Mouse (Mus musculus): ENCODE results near the gene Kansl3. TPM values are rescaled to one million over a fixed set of nuclear protein-coding genes. Genes with fewer than 3 reads are reported as not detected.

The Kansl3 gene
- total RNA-seq, 1 experiment from 2014 or later, result 67.0 TPM

DNA sequence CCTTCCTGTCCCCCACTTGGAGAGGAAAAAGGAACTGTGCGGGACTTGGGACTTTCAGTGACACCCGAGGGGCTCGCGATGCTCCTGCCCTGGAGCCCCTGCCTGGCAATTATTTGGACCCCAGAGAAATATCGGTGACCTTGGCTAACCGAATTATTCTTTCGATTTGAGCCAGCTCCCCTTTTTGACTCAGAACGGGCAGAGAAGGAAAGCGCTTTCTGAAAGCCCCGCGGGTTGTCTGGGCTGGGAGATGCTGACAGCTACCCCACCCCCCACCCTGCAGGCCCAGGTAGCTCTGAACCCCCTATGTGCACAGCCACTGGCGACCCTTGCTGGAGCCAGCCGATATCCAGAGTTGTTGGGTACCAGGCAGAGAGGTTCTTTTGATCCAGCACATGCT is 69.9 kb downstream of the Kansl3 start:
- no peak for ATAC-seq (ENCODE audit: extremely low read depth, insufficient number of reproducible peaks, low FRiP score, poor library complexity, severe bottlenecking)

DNA sequence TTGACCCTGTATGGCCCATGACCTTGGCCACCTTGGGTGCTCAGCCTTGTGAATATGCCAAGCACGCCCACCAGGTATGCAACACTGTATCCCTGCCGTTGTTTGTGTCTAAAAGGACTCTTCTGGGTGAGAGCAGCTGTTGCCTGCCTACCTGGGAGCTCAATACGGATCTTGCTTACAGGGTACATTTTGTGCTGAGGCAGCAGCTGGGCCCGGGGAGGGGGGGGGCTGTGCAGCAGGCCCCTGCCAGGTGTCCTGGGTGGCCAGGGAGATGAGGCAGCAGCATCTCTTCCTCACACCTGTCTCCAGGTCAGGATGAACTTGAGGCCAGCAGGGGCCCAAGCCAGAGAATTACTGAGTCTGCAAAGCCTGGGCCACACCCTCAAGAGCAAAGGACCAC is 70.9 kb downstream of the Kansl3 start:
- ATAC-seq (ENCODE audit: extremely low read depth, insufficient number of reproducible peaks, low FRiP score, poor library complexity, severe bottlenecking), result no peak

DNA sequence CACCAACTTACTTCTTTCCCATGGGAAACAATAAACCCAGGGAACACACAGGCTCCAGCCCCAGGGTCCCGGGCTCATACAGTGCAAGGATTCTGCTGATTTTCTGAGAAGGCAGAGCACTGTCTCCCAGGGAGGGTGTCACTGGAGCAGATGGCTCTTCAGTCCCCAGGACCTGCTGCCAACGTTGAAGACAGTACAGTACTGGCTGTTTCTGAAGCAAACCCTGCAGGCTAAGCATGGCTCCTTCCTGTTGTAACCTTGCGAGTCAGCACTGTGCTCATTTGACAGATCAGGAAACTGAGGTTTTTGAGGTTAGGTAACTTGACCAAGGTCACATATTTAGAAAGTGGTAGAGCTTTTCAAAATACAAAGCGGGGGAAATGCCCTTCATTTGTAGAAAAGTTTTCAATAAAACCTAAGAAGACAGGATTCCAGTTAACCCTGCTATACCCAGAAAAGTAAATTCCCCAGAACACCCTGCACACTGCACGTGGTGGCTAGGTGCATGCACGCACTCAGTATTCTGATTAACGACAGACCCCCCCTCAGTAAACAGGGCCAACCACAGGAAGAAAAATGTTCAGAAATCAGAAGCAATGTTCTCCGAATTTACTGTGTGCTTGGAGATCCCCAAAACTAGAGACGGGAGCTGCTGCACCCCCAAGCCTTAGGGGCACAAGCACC is 72.4 kb downstream of the Kansl3 start:
- peak; percentile 52; the same call in 1 of the 2 replicates for ATAC-seq (ENCODE audit: extremely low read depth, insufficient number of reproducible peaks, low FRiP score, poor library complexity, severe bottlenecking)

DNA sequence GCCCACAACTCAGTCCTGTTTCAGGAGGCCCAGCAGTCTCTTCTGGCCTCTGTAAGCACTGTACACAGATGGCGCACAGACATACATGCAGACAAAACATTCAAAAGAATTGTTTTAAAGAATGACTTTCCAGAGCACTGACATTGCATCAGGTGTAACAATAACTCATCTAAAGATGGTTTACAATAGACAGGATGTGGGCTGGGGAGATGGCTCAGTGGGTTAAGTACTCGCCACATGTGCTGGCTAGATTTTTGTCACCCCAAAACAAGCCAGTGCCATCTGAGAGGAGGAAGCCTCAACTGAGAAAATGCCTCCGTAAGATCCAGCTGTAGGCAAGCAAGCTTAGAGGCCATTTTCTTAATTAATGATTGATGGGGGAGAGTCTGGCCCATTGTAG is 74.6 kb downstream of the Kansl3 start:
- ATAC-seq (ENCODE audit: extremely low read depth, insufficient number of reproducible peaks, low FRiP score, poor library complexity, severe bottlenecking), result peak; percentile 62; the same call in 1 of the 2 replicates

DNA sequence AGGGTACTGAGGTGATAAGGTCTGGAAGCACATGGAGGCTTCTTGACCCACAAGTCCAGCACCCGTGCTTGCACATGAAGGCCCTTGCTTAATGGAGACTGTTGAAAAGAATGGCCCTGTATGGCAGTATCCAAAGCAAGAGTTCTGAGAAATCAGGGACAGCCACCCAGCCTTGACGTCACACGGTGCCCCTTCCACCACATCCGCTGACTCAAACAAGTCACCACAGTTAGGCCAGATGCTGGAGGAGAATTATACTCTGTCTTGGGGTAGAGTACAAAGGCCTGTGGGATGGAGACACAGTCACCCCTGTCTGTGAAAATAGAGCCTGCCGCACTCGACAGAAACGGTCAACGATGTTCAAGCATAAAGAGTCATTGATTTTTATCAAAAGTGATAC is 75.5 kb downstream of the Kansl3 start:
- ATAC-seq (ENCODE audit: extremely low read depth, insufficient number of reproducible peaks, low FRiP score, poor library complexity, severe bottlenecking), result no peak

Other genes starting within 250 kb of the Kansl3 start
- gene Uggt1, start 124.5 kb downstream of the Kansl3 start, total RNA-seq (2017), result 103 and 117 TPM in 2 replicates
- 433 and 491 TPM in 2 replicates for gene Neurl3, start 94.5 kb downstream of the Kansl3 start, total RNA-seq (2017)
- gene Arid5a, start 61.4 kb downstream of the Kansl3 start, total RNA-seq (2017), result 199 and 207 TPM in 2 replicates
- gene Fer1l5, start 3.1 kb upstream of the Kansl3 start, total RNA-seq (2017), result 0.35 TPM in 1 of 2 replicates, not detected in the other
- gene Lman2l, start 76.1 kb upstream of the Kansl3 start, total RNA-seq (2017), result 13.0 and 14.9 TPM in 2 replicates
- gene Cnnm4, start 102.4 kb upstream of the Kansl3 start, total RNA-seq (2017), result 15.6 and 15.8 TPM in 2 replicates
- 16.2 and 20.8 TPM in 2 replicates for gene Cnnm3, start 142.7 kb upstream of the Kansl3 start, total RNA-seq (2017)
- 18.6 and 20.3 TPM in 2 replicates for gene Ankrd23, start 167.7 kb upstream of the Kansl3 start, total RNA-seq (2017)
- not detected in 2 replicates for gene Gm42417, start 170.2 kb upstream of the Kansl3 start, total RNA-seq (2017)
- 11.8 and 12.2 TPM in 2 replicates for gene Ankrd39, start 178.3 kb upstream of the Kansl3 start, total RNA-seq (2017)
- 0.25 TPM in 1 of 2 replicates, not detected in the other for gene Sema4c, start 189.2 kb upstream of the Kansl3 start, total RNA-seq (2017)

All from neutrophil, adult 5-6 weeks (primary cell).